Mouse (Mus musculus): ENCODE measurements at regions not wholly inside any gene's neighbourhood (a gene's known extent, or its start where the extent isn't known, plus 50 kb on each side); places are given as distances from the start of the nearest gene placed in this dataset.

DNA sequence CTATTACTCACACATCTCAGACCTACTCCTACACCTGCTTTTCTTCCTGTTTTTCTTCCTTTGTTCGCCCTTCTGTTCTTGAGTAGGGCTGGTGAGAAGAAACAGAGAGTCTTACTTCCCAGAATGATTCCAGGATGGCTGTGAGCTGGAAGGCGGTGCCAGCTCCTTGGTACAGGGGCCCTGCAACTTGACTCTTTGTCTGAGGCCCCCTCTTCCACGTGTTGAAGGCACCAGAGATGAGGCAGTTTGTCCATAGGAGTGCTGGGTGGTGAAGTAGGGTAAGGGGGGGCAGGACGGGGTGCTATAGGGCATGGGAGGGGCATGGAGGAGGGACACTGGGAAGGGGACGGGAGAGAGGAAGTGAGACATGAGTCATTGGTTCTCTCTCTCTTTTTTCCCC, 60.8 kb downstream of the Dmrta2 start:
- no peak for TF ChIP-seq POLR2A (IDR thresholded peaks at IDR 0.05; ENCODE audit: extremely low read depth, insufficient read depth, low read length)
- Histone ChIP-seq H3K27ac (ENCODE audit: insufficient read depth, low read length) (no peak overlapping the region), H3K4me1 (ENCODE audit: control insufficient read depth, insufficient read depth, low read length) (no peaks in the 10 kb centered on the region)

DNA sequence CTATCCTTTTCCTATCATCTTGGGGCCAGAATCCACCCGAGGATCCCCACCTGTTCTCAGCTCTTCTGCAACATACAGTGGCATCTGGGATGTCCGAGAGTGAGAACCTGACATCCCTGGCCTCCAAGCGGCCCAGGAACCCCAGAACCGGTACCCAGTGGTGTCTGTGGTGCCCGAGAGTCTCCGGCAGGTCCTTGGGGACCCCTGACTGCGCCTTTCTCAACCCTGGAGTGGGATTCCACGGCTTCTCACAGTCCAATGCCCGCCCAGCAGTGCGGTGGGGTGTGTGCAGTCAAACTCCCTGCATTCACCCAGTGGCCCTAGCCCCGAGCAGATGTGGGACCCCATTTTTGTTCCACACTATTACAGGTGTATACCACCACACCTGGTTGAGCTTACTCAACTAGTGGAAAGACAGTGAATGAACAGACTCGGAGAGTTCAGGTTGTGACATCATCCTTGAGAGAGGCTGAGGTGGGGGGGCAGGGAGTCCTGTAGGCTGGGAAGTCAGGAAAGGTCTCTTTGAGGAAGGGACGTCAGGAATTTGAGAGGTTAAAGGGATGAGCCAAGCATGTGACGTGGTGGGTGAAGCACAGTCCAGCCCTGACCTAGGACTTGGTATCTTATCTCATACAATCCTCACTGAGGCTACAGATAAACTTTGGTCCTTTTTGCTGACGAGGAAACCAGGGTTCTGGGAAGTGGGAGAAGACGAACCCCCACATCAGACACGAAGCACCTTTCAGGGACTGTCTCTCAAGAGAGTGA, 67.2 kb downstream of the Dmrta2 start:
- H3K4me1 ChIP-seq (ENCODE audit: control insufficient read depth, insufficient read depth, low read length): no peaks in the 10 kb centered on the region
- no peak overlapping the region for H3K27ac ChIP-seq (ENCODE audit: insufficient read depth, low read length)
- no peak for TF ChIP-seq CTCF (IDR thresholded peaks at IDR 0.05; ENCODE audit: extremely low read depth, insufficient read depth, low read length)
- TF ChIP-seq POLR2A (IDR thresholded peaks at IDR 0.05; ENCODE audit: extremely low read depth, insufficient read depth, low read length): no peak
- H3K4me3 ChIP-seq (ENCODE audit: insufficient read depth, low read length): no peak overlapping the region

More for the DNA sequence above, 60.8 kb downstream of the Dmrta2 start:
- no peak overlapping the region for H3K4me3 ChIP-seq (ENCODE audit: insufficient read depth, low read length)

DNA sequence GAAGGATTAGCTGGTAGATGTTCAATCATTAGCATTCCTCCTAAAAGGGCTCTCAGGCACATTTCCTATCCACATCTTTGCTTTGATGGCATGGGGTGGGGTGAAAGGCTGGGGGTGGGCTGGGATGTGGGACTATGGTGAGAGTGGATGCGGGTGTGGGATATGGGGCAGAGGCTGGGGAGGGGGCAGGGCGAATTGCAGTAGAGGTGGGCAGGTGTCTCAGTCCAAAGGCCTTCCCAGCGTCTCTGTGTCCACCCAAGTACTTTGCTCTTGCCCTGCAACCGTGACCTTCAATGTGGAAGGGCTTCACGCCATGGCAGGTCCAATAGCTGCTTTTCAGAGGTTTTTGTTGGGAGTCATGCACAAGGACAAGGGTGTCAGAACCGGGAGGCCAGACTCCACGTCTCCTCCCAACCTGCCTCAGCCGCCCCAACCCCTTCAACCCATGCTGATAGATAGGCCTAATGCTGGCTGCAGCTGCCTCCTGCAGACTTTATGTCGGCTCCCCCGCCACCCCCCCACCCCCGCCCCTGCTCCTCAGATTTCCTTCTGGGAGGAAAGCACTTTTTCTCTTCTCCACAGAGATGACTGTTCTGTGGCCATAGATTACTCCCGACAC, 67.9 kb downstream of the Dmrta2 start:
- Histone ChIP-seq H3K4me3 (ENCODE audit: insufficient read depth, low read length) (no peak overlapping the region), H3K27ac (ENCODE audit: insufficient read depth, low read length) (no peak overlapping the region), H3K4me1 (ENCODE audit: control insufficient read depth, insufficient read depth, low read length) (no peaks in the 10 kb centered on the region)
- TF ChIP-seq POLR2A (IDR thresholded peaks at IDR 0.05; ENCODE audit: extremely low read depth, insufficient read depth, low read length) (no peak), CTCF (IDR thresholded peaks at IDR 0.05; ENCODE audit: extremely low read depth, insufficient read depth, low read length) (no peak)

DNA sequence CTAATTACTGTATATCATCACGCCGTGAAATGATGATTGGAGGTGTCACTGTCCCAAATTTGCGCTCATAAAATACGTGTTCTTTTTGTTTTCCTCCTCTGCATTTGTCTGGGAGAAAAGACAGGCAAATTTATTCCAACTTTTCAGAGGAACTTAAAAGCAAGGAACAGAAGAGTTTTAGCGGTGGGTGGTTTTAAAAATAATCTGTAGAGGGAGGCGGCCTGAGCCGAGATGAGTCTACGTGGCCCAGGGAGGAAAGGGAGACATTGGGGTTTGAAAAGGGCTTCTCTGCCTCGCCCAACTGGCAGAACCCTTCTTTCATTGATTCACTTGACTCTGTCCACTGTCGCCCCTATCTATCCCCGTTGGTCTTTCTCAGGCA, 68.4 kb downstream of the Dmrta2 start:
- H3K27ac ChIP-seq (ENCODE audit: insufficient read depth, low read length): 0 out of 2 replicates have a peak overlapping the region, but pooled peaks have one; percentile 39
- TF ChIP-seq POLR2A (IDR thresholded peaks at IDR 0.05; ENCODE audit: extremely low read depth, insufficient read depth, low read length): no peak
- no peak overlapping the region for H3K4me3 ChIP-seq (ENCODE audit: insufficient read depth, low read length)
- H3K4me1 ChIP-seq (ENCODE audit: control insufficient read depth, insufficient read depth, low read length): no peaks in the 10 kb centered on the region

DNA sequence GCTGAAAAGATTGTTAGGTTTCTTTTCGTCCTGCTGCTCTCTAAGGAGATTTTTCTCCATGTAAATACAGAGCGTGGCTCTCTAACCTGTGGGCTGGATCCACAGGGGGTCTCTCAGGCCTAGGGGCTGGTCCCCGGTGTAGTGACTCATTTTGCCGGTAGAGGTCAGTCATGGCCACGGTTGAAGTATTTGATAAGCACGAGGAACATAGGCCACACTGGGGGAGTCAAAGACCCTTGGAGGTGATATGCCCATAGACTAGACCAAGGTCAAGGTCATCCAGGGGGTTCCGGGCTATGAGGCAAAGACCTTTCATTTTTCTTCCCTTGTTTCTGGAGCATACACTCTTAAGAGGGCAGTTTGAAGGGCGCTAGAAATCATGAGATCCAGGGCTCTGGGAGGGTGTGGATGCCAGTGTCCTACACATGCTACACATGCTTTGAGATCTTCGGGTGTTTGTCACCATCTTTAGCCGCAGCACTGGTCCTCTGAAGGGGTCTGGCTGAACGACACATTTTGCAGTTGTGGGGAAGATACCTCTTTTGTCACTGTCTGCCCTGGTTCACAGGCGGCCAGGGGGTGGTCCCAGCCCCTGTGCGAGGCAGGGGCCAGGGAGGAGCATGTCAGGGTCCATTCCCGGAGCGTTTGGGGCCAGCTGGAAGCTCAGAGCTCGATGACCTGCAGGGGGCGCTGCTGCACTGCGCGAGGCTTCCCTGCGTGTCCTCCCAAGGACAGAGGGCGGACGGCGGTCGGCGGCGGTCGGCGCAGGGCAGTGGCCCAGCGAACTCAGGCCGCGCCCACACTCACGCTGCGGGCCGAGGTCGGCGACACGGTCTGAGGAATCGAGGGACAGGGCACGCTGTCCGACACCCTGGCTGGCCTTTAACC, 72.8 kb downstream of the Dmrta2 start:
- Histone ChIP-seq H3K27ac (ENCODE audit: insufficient read depth, low read length) (peak overlapping the region; percentile 67), H3K4me3 (ENCODE audit: insufficient read depth, low read length) (peak overlapping the region; percentile 66), H3K4me1 (ENCODE audit: control insufficient read depth, insufficient read depth, low read length) (no peaks in the 10 kb centered on the region)
- TF ChIP-seq POLR2A (IDR thresholded peaks at IDR 0.05; ENCODE audit: extremely low read depth, insufficient read depth, low read length) (no peak), CTCF (IDR thresholded peaks at IDR 0.05; ENCODE audit: extremely low read depth, insufficient read depth, low read length) (peak; percentile 71)

DNA sequence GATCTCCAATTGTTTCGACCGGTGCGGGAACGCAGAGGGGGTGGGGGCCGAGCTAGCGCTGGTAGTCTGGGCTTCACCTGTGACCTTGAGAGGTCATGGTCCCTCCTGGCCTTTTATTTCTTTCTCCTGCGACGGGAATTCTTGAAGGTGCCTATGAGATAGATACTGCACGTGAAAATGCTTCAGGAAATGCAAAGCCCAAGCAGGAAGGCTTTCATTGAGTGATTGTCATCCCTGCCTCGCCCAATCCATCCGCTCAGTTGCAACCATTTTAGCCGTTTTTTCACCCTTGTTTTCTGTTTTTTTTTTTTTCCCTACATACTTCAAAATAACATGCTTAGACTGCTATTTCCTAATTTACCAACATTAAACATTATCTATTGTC, 73.4 kb downstream of the Dmrta2 start:
- Histone ChIP-seq H3K4me3 (ENCODE audit: insufficient read depth, low read length) (peak overlapping the region; percentile 66), H3K27ac (ENCODE audit: insufficient read depth, low read length) (peak overlapping the region; percentile 67), H3K4me1 (ENCODE audit: control insufficient read depth, insufficient read depth, low read length) (no peaks in the 10 kb centered on the region)
- TF ChIP-seq CTCF (IDR thresholded peaks at IDR 0.05; ENCODE audit: extremely low read depth, insufficient read depth, low read length) (no peak), POLR2A (IDR thresholded peaks at IDR 0.05; ENCODE audit: extremely low read depth, insufficient read depth, low read length) (no peak)

DNA sequence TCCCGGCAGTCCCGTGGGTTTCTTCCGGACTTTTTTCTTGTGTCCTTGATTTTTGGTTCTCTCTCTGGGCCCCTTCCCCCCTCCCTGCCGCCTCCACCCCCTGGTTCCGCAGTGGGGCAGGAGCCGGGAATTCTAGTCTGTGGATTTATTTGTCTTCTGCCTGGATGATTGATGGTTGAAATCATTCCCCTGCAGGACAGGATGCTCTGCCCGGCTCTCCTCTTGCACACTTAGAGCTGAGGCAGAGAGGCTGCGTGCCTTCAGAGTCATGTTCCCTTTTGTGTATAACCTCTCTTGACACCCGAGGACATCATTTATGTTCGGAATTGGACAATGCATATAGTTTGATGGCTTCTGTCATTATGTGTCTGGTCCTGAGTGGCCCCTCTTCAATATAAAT, 74.0 kb downstream of the Dmrta2 start:
- no peak overlapping the region for H3K27ac ChIP-seq (ENCODE audit: insufficient read depth, low read length)
- no peaks in the 10 kb centered on the region for H3K4me1 ChIP-seq (ENCODE audit: control insufficient read depth, insufficient read depth, low read length)
- no peak overlapping the region for H3K4me3 ChIP-seq (ENCODE audit: insufficient read depth, low read length)
- no peak for TF ChIP-seq POLR2A (IDR thresholded peaks at IDR 0.05; ENCODE audit: extremely low read depth, insufficient read depth, low read length)
- no peak for TF ChIP-seq CTCF (IDR thresholded peaks at IDR 0.05; ENCODE audit: extremely low read depth, insufficient read depth, low read length)

DNA sequence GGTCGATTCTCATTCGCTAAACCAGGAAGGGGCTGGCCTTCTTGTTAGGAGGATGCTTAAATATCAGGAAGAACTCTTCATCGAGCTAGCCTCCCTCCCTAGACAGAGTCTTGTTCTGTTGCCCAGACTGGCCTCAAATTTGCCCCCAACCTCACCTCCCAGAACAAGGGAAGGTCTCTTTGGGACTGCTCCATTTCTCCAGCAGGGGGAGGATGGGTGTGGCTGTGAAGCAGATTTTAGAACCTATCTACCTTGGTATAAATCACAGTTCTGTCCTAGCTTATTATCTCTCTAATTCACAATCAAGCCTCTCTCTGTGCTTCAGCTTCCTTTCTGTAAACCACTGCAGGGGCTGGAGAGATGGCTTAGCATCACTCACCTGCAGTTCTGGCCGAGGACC, 75.1 kb downstream of the Dmrta2 start:
- TF ChIP-seq POLR2A (IDR thresholded peaks at IDR 0.05; ENCODE audit: extremely low read depth, insufficient read depth, low read length): no peak
- 0 out of 2 replicates have a peak, but pooled peaks have one; percentile 4 for TF ChIP-seq CTCF (IDR thresholded peaks at IDR 0.05; ENCODE audit: extremely low read depth, insufficient read depth, low read length)
- Histone ChIP-seq H3K27ac (ENCODE audit: insufficient read depth, low read length) (no peak overlapping the region), H3K4me1 (ENCODE audit: control insufficient read depth, insufficient read depth, low read length) (no peaks in the 10 kb centered on the region), H3K4me3 (ENCODE audit: insufficient read depth, low read length) (no peak overlapping the region)

DNA sequence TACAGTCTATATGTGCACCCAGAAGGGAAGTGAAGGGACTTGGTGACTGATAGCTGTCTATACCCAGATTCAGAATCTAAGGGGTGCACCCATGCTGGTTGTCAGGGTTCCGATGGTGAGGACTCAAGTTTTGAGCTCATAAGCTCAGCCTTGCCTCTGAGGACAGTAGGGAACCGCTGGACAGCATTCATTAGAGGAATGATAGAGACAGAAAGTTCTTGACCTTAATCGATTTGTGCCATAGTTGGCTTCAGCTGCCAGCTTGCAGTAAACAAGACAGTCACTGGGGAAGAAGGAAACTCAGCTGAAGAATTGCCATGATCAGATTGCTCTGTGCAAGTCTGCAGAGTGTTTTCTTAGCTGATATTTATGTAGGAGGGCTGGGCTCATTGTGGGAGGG, 96.0 kb downstream of the Dmrta2 start:
- no peaks in the 10 kb centered on the region for H3K4me1 ChIP-seq (ENCODE audit: control insufficient read depth, insufficient read depth, low read length)
- H3K4me3 ChIP-seq (ENCODE audit: insufficient read depth, low read length): no peak overlapping the region
- no peak overlapping the region for H3K27ac ChIP-seq (ENCODE audit: insufficient read depth, low read length)
- no peak for TF ChIP-seq POLR2A (IDR thresholded peaks at IDR 0.05; ENCODE audit: extremely low read depth, insufficient read depth, low read length)
- TF ChIP-seq CTCF (IDR thresholded peaks at IDR 0.05; ENCODE audit: extremely low read depth, insufficient read depth, low read length): no peak
